Mouse (Mus musculus): ENCODE data around the gene Kat6b.

Kat6b gene

DNA sequence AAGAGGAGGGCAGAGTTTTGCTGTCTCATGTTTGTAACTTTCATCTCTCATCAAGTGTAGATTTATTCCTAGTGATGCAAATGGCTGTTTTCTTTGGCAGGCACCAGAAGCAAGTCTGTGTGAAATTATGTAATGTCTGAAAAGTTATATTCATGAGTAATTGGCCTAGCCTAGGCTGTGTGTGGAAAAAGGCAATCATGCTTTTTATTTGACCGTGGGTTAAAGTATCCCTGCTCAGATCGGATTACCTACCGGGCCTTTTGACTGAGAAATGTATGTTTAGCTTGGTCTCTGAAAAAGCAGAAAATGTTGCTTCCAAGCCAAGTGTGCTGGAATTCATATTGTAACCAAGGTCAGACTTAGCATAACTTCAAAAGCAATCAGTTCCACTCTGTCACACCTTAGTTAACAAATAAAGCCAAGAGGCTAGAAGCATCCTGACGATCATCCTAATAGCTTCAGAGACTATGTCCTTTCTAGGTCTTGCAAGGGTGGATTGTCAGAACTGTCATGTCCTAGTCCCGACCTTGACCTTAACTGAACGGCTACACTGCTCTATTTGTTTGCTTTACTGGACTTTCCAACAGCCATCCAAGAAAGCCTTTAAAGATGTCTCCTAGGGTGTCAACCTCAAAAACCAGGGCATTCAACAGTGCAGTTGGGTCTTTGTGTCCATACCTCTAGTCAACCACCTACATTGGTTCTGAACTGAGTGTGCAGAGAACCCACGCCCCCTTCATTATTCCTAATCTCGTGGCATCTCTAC lies 111.9 kb downstream of the Kat6b start:
- DNase-seq (ENCODE audit: low spot score), result no peak

GRCm38 (mm10) chr14:21599446-21600173 lies 118.4 kb downstream of the Kat6b start:
- no peak for DNase-seq (ENCODE audit: low spot score)

- DNase-seq (ENCODE audit: low spot score), result no peak
These were observed 118.9 kb downstream of the Kat6b start for GRCm38 (mm10) chr14:21600174-21600566.

GRCm38 (mm10) chr14:21600628-21601027 lies 119.4 kb downstream of the Kat6b start:
- no peak for DNase-seq (ENCODE audit: low spot score)

- no peak for DNase-seq (ENCODE audit: low spot score)
These were observed 120.9 kb downstream of the Kat6b start for GRCm38 (mm10) chr14:21602166-21602565.

GRCm38 (mm10) chr14:21602937-21603336 lies 121.7 kb downstream of the Kat6b start:
- DNase-seq (ENCODE audit: low spot score), result no peak

GRCm38 (mm10) chr14:21607686-21608085 lies 126.5 kb downstream of the Kat6b start:
- no peak for DNase-seq (ENCODE audit: low spot score)

DNA sequence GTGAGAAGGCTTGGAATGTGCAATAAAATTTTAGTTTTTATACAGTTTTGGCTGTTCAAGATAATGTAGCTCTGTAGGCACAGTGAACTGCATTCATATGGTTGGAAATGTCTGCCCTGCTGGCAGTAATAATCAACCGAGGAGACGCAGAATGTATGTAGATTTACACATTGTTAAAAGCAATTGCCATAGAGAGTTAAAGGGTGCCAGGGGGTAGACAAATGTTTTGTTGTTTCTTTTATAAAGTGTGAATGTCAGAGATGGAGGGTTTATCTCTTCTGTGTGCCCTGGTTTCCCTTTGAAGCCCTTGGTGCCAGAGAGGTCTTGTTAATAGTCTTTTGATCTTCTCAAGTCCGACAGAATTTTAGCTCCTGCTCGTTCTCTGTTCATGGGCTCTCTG lies 127.7 kb downstream of the Kat6b start:
- no peak for DNase-seq (ENCODE audit: low spot score)

- DNase-seq (ENCODE audit: low spot score), result peak; percentile 35
These were observed 129.0 kb downstream of the Kat6b start for GRCm38 (mm10) chr14:21610224-21610623.

GRCm38 (mm10) chr14:21613031-21613430 lies 131.8 kb downstream of the Kat6b start:
- no peak for DNase-seq (ENCODE audit: low spot score)

DNA sequence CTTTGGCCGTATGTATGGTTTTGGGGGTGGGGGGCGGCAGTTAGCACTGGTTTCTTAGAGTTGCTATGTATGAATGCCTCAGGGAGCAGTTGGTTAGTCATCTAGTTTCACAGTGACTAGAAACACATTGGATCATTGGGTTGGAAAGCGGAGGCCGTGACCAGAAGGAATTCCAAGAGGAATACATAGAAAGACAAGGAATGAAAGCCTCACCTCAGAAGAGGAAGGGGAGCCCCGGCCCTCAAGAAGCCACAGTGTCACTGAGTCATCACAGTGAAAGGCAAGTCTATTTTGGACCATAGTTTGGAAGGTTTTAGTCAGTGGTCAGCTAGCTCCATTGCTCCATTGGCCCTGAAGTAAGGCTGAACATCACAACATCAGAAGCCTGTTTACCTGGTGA lies 132.9 kb downstream of the Kat6b start:
- DNase-seq (ENCODE audit: low spot score), result no peak

DNA sequence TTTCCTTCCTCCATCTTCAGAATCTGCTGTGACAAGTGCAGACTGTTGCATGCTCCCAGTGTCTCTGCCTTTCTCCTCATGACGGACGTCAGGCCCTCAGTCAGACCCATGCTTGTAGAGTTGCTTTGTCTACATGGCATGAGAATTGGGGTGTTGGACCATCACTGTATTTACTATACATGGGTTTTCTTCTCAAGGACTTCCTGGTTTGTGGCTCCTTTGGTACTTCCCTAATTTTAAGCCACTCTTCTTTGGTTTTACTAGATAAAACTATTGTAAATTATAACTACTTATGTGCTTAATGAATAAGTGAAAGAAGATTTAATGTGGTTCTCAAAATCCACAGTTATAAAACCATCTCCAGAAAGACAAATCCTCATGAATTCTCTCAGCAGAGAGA lies 134.6 kb downstream of the Kat6b start:
- DNase-seq (ENCODE audit: low spot score), result no peak

GRCm38 (mm10) chr14:21617221-21617980 lies 136.2 kb downstream of the Kat6b start:
- DNase-seq (ENCODE audit: low spot score), result no peak

DNA sequence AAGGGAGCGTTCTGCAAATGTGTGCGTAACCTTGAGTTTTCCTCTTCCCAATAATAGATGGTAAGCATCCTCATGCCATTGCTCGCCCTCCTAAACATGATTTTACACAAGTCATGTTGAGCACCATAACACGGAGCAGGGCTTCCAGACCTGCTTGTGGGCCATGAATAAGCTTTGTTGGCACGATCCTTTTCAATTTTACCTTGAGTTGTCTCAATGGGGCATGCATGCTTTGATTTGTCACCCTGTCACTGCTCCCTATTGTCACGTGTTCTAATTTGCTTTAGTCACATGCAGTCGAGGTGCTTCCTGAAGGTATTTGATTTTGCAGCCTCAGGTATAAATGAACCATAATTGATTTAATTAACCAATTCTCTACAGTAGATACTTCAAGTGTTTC lies 138.7 kb downstream of the Kat6b start:
- DNase-seq (ENCODE audit: low spot score), result no peak

DNA sequence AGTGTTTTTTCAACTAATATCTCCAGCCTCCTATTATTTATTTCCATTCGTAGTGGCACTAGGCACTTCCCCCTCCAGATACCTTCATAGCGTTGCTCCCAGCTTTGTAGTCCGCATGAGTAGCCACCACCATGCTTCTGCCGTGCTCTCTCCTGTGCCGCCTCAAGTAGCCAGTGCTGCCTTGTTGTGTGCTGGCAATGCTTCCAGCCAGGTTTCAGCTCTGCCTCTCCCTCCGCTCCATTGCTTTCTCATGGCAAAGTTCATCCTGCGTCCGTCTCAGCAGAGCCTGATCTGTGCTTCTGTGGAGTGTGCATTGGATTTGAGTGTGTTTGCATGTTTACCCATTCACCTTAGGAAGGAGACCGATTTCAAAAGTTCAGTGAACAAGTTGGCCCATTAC lies 144.7 kb downstream of the Kat6b start:
- no peak for DNase-seq (ENCODE audit: low spot score)

- DNase-seq (ENCODE audit: low spot score), result no peak
These were observed 150.5 kb downstream of the Kat6b start for GRCm38 (mm10) chr14:21631665-21632200.

- DNase-seq (ENCODE audit: low spot score), result peak; percentile 21
These were observed 155.3 kb downstream of the Kat6b start for GRCm38 (mm10) chr14:21636548-21636947.

DNA sequence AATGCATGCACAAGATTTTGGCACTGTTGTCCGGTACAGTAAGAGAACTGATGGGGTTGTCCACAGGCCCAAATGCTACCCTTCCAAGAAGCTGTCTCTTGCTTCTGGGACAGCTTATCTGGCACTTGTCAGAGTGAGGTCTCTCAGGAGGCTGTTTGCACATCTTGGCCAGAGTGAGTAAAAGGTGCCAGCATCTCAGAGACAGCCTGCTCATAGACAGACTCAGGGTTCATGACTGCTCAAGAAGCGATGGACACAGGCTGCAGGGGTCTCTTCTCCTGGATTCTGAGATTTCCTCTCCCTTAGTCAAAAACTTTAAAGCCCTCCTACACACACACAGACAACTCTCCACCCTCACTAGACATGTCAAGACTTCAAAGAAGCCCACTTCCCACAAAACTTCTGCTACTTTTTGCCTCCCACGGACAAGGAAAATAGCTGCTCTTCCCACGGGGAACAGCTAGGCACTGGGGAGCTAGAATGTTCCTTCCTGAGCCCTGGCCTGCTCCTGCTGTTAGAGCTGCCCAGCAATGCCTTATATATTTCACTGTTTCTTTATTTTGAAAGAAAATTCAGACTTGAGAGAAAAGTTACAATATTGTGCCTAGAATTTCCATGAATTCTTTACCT lies 159.7 kb downstream of the Kat6b start:
- no peak for DNase-seq (ENCODE audit: low spot score)

DNA sequence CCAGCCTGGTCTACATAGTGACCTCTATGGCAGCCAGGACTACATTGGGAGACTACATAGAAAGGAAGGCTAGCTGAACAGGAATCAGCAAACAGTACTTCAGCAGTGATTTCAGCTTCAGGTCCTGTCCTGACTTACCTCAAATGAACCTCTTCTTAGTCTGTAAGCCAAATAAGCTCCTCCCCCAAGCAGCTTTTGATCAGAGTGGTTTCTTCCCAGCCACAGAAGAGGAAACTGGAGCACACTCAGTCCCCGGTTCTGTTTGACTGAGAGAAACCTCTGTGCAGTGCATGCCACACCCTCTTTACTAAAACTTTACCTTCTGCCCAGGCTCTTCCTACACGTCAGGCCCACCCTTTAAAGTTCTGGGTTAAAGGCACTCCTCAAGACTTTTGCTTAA lies 172.6 kb downstream of the Kat6b start:
- peak; percentile 67 for DNase-seq (ENCODE audit: low spot score)

- no peak for DNase-seq (ENCODE audit: low spot score)
These were observed 177.9 kb downstream of the Kat6b start for GRCm38 (mm10) chr14:21659155-21659554.

GRCm38 (mm10) chr14:21659652-21660051 lies 178.4 kb downstream of the Kat6b start:
- peak; percentile 64 for DNase-seq (ENCODE audit: low spot score)

Data from T-cell, adult 2 months (primary cell).